Mouse (Mus musculus) CH12.LX (cell line): ENCODE data around the gene Alg6. TPM values are rescaled to one million over a fixed set of nuclear protein-coding genes. Genes with fewer than 3 reads are reported as not detected.

Experiments
- DNase-seq: peaks from one replicate; pipeline ENCODE4 v3.0.0-alpha.2; 2013; ENCODE audit errors: extremely low read depth
- H3K27ac ChIP-seq: 2 replicates; pipeline ENCODE4 v1.5.1; 2012; ENCODE audit warnings: low read depth, mild to moderate bottlenecking, control low read depth, moderate library complexity; ENCODE audit not compliant: insufficient read depth
- H3K27me3 ChIP-seq: replicated peaks from 2 replicates; pipeline ENCODE3; 2012; ENCODE audit warnings: inconsistent platforms
- H3K36me3 ChIP-seq, 2 experiments: replicated peaks in 1 of 2; 2 replicates each; pipeline versions ENCODE3 to v1.6.1; 2012; ENCODE audit warnings: inconsistent platforms in 1 of 2, low read length in 1 of 2, mild to moderate bottlenecking in 1 of 2, mixed read lengths in 1 of 2, moderate library complexity in 1 of 2; ENCODE audit not compliant: control insufficient read depth in 1 of 2, insufficient read depth in 1 of 2
- H3K4me1 ChIP-seq, 2 experiments: 2 replicates each; pipeline ENCODE4 v1.6.1; 2012; ENCODE audit warnings: inconsistent platforms in 1 of 2, moderate library complexity in 1 of 2; ENCODE audit not compliant: insufficient read depth in 2 of 2, control insufficient read depth in 1 of 2
- H3K4me2 ChIP-seq: 2 replicates; pipeline ENCODE4 v1.6.1; 2012; ENCODE audit warnings: low read depth, mild to moderate bottlenecking, control low read depth; ENCODE audit not compliant: poor library complexity, insufficient read depth, severe bottlenecking
- H3K4me3 ChIP-seq, 3 experiments: fragments of 150-350 bp in 1 of 3; sonication (generic) in 1 of 3; replicated peaks in 1 of 3; 2 replicates each; pipeline versions ENCODE3 to v1.5.1; 2011 to 2012; ENCODE audit warnings: low read depth in 2 of 3, low read length in 2 of 3, mild to moderate bottlenecking in 2 of 3, moderate library complexity in 2 of 3, control low read depth in 1 of 3, improper control_type of control experiment in 1 of 3, inconsistent platforms in 1 of 3, mixed read lengths in 1 of 3; ENCODE audit not compliant: poor library complexity in 1 of 3
- H3K79me2 ChIP-seq: replicated peaks from 2 replicates; pipeline ENCODE4 v1.6.1; 2012; ENCODE audit warnings: mild to moderate bottlenecking, moderate library complexity; ENCODE audit not compliant: control insufficient read depth, poor library complexity, insufficient read depth, severe bottlenecking; ENCODE audit errors: extremely low read depth
- H3K9ac ChIP-seq: 2 replicates; pipeline ENCODE4 v1.6.1; 2012; ENCODE audit warnings: low read depth, mild to moderate bottlenecking, control low read depth, moderate library complexity; ENCODE audit not compliant: insufficient read depth
- H3K9me3 ChIP-seq: replicated peaks from 2 replicates; pipeline ENCODE3; 2012; ENCODE audit warnings: low read length, inconsistent platforms, mixed read lengths
- BHLHE40 ChIP-seq: IDR thresholded peaks from 2 replicates; pipeline ENCODE4 v1.6.1; 2011; ENCODE audit warnings: mild to moderate bottlenecking, low read depth, low read length, improper control_type of control experiment
- CHD1 ChIP-seq: IDR thresholded peaks from 2 replicates; pipeline ENCODE4 v1.6.1; 2012; ENCODE audit warnings: low read depth, low read length, improper control_type of control experiment, inconsistent platforms
- E2F4 ChIP-seq: IDR thresholded peaks from 2 replicates; pipeline ENCODE4 v1.6.1; 2011; ENCODE audit warnings: low read depth, low read length, improper control_type of control experiment; ENCODE audit not compliant: insufficient replicate concordance
- ELF1 ChIP-seq: IDR thresholded peaks from 2 replicates; pipeline ENCODE4 v1.6.1; 2014; ENCODE audit warnings: low read depth, mild to moderate bottlenecking, inconsistent platforms, low read length, improper control_type of control experiment
- EP300 ChIP-seq: IDR thresholded peaks from 2 replicates; pipeline ENCODE4 v1.6.1; 2011; ENCODE audit warnings: low read length, improper control_type of control experiment
- ETS1 ChIP-seq: conservative IDR thresholded peaks from 2 replicates; pipeline ENCODE4 v1.6.1; 2012; ENCODE audit warnings: low read depth, mild to moderate bottlenecking, inconsistent platforms, low read length, improper control_type of control experiment, moderate library complexity
- GABPA ChIP-seq: IDR thresholded peaks from 2 replicates; pipeline ENCODE4 v1.6.1; 2012; ENCODE audit warnings: low read depth, low read length, improper control_type of control experiment, inconsistent platforms; ENCODE audit not compliant: insufficient replicate concordance
- IRF4 ChIP-seq: IDR thresholded peaks from 2 replicates; pipeline ENCODE4 v1.6.1; 2014; ENCODE audit warnings: low read depth, mild to moderate bottlenecking, inconsistent platforms, low read length, improper control_type of control experiment
- JUN ChIP-seq: IDR thresholded peaks from 2 replicates; pipeline ENCODE4 v1.6.1; 2011; ENCODE audit warnings: low read depth, mild to moderate bottlenecking, low read length, improper control_type of control experiment, moderate library complexity; ENCODE audit not compliant: insufficient read depth
- JUND ChIP-seq: conservative IDR thresholded peaks from 2 replicates; pipeline ENCODE4 v1.6.1; 2011; ENCODE audit warnings: low read depth, low read length, improper control_type of control experiment
- MAFK ChIP-seq: IDR thresholded peaks from 2 replicates; pipeline ENCODE4 v1.6.1; 2011; ENCODE audit warnings: low read length, improper control_type of control experiment; ENCODE audit not compliant: insufficient replicate concordance
- MEF2A ChIP-seq: IDR thresholded peaks from 2 replicates; pipeline ENCODE4 v1.6.1; 2014; ENCODE audit warnings: low read depth, mild to moderate bottlenecking, inconsistent platforms, low read length, improper control_type of control experiment, borderline replicate concordance
- MYC ChIP-seq: IDR thresholded peaks from 2 replicates; pipeline ENCODE4 v1.6.1; 2011; ENCODE audit warnings: low read depth, mild to moderate bottlenecking, improper control_type of control experiment, low read length
- NRF1 ChIP-seq: IDR thresholded peaks from 2 replicates; pipeline ENCODE4 v1.6.1; 2014; ENCODE audit warnings: low read depth, mild to moderate bottlenecking, inconsistent platforms, low read length, improper control_type of control experiment, moderate library complexity
- POLR2A ChIP-seq: IDR thresholded peaks from 2 replicates; pipeline ENCODE4 v1.6.1; 2011; ENCODE audit warnings: low read depth, mild to moderate bottlenecking, improper control_type of control experiment, low read length
- POLR2AphosphoS2 ChIP-seq: IDR thresholded peaks from 2 replicates; pipeline ENCODE4 v1.6.1; 2011; ENCODE audit warnings: low read depth, low read length, improper control_type of control experiment
- RCOR1 ChIP-seq: conservative IDR thresholded peaks from 2 replicates; pipeline ENCODE4 v1.6.1; 2012; ENCODE audit warnings: low read depth, mild to moderate bottlenecking, inconsistent platforms, low read length, improper control_type of control experiment
- SMC3 ChIP-seq: IDR thresholded peaks from 2 replicates; pipeline ENCODE4 v1.6.1; 2011; ENCODE audit warnings: low read depth, low read length, improper control_type of control experiment
- TBP ChIP-seq: conservative IDR thresholded peaks from 2 replicates; pipeline ENCODE4 v1.6.1; 2011; ENCODE audit warnings: low read depth, low read length, improper control_type of control experiment
- USF2 ChIP-seq: conservative IDR thresholded peaks from 2 replicates; pipeline ENCODE4 v1.6.1; 2011; ENCODE audit warnings: low read depth, low read length, improper control_type of control experiment
- ZC3H11A ChIP-seq: IDR thresholded peaks from 2 replicates; pipeline ENCODE4 v1.6.1; 2012; ENCODE audit warnings: low read depth, mild to moderate bottlenecking, inconsistent platforms, low read length, improper control_type of control experiment
- ZKSCAN1 ChIP-seq: IDR thresholded peaks from 2 replicates; pipeline ENCODE4 v1.6.1; 2012; ENCODE audit warnings: low read depth, inconsistent platforms, low read length, improper control_type of control experiment, borderline replicate concordance
- ZNF384 ChIP-seq: IDR thresholded peaks from 2 replicates; pipeline ENCODE4 v1.6.1; 2012; ENCODE audit warnings: low read depth, low read length, improper control_type of control experiment, inconsistent platforms
- dilution Hi-C: fragments of 300-500 bp; cut with MboI; formaldehyde crosslinking; loops from 2 replicates; pipeline ENCODE4 v1.14.3; 2020; ENCODE audit warnings: low sequenced_read_pairs; ENCODE audit not compliant: extremely low pct_unique_long_range_greater_than_20kb, extremely low pct_ligation_motif_present
- in situ Hi-C: fragments of 300-500 bp; cut with MboI; formaldehyde crosslinking; loops from 3 replicates; pipeline ENCODE4 v1.14.3; 2019; ENCODE audit warnings: low sequenced_read_pairs, low pct_ligation_motif_present, low pct_unique_long_range_greater_than_20kb, mixed read lengths
- polyA plus RNA-seq: library from polyadenylated mRNA; unstranded; fragments of >175 nt; gene quantifications from 2 replicates; pipeline ENCODE4 v1.2.1, GENCODE M21; 2012; ENCODE audit warnings: low read depth; ENCODE audit not compliant: insufficient read length
- total RNA-seq, 2 experiments: library from RNA; depleted of rRNA; stranded (reverse); fragments of 300-350 nt in 1 of 2; fragments of >200 nt in 1 of 2; gene quantifications; 2 replicates each; pipeline ENCODE4 v1.2.3; 2012 to 2014

The Alg6 gene
- total and polyA plus RNA-seq, 3 experiments: 19.1 to 30.4 (median 20.4) TPM

DNA sequence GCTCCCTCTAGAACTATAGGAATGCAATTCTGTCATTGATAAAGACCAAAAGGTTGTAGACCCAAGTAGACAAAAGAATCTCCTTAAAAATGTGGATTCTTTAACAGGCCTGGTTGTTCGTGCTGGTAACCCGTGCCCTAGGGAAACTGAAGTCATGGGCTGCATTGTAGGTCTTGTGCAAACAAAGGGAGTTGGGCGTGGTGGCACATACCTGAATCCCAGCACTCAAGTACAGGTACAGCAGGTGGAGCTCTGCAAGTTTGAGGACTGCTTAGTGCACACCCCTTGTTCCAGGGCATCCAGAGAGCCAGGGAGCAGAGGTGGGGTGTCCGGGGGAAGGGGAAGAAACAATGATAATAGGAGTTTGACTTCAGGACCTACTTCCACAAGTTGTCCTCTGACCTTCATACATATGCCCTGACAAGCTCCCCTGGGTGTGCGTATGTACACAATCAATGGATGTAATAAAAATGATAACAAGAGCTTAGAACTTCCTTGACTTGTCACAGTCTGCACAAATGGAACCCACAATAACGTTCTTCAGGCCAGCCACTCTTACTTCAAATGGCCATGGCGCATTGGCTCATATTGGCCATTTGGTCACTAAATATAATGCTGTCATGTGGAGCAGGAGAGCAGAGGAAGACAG, 45.1 kb upstream of the Alg6 start:
- dilution Hi-C loops: no loop called here
- Histone ChIP-seq H3K36me3 (no peaks in the 10 kb centered on the region), H3K9ac (no peak overlapping the region), H3K4me3 (no peak overlapping the region), H3K4me1 (no peaks in the 10 kb centered on the region), H3K9me3 (peaks cover 15% of the 10 kb centered on the region), H3K27me3 (no peaks in the 10 kb centered on the region), H3K79me2 (no peaks in the 10 kb centered on the region), H3K27ac (no peak overlapping the region), H3K4me2 (no peak overlapping the region)
- TF ChIP-seq MAFK: no peak
- TF ChIP-seq JUND: no peak
- no peak for TF ChIP-seq ZNF384
- no peak for TF ChIP-seq MEF2A
- no peak for TF ChIP-seq ETS1
- no peak for TF ChIP-seq ZKSCAN1
- TF ChIP-seq GABPA: no peak
- no peak for TF ChIP-seq ZC3H11A
- TF ChIP-seq SMC3: no peak
- TF ChIP-seq RCOR1: no peak
- no peak for TF ChIP-seq MYC
- TF ChIP-seq IRF4: no peak
- TF ChIP-seq USF2: no peak
- no peak for TF ChIP-seq EP300
- TF ChIP-seq TBP: no peak
- TF ChIP-seq CHD1: no peak
- TF ChIP-seq POLR2A: no peak
- no peak for TF ChIP-seq JUN
- no peak for DNase-seq
- in situ Hi-C loops: no loop called here

DNA sequence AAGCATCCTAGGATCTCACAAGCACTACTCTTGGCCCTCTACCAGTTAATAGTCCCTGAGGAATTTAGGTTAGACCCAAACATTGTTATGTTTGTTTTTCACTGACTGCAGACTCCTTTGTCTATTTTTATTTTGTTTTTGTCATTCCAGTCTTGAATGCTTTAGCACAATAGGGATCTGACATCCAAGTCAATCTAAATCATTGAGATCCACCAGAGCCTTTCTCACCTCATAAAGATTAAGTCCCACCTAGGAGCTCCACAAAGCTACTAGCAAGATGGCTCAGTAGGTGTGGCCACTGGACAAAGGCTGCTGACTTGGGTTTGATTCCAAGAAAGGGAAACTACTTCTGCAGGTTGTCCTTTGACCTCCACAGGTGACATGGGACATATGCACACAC, 40.3 kb upstream of the Alg6 start:
- no peaks in the 10 kb centered on the region for H3K36me3 ChIP-seq
- no peaks in the 10 kb centered on the region for H3K79me2 ChIP-seq
- dilution Hi-C loops (no loop called here), in situ Hi-C loops (no loop called here)
- H3K9me3 ChIP-seq: peaks cover 11% of the 10 kb centered on the region
- H3K9ac ChIP-seq: no peak overlapping the region
- no peak for DNase-seq
- no peak overlapping the region for H3K4me2 ChIP-seq
- H3K4me1 ChIP-seq: no peaks in the 10 kb centered on the region
- no peak overlapping the region for H3K27ac ChIP-seq
- TF ChIP-seq E2F4 (no peak), ELF1 (no peak), RCOR1 (no peak), POLR2AphosphoS2 (no peak), SMC3 (no peak), MEF2A (no peak), MYC (no peak), NRF1 (no peak), BHLHE40 (no peak)
- H3K4me3 ChIP-seq: no peak overlapping the region
- no peaks in the 10 kb centered on the region for H3K27me3 ChIP-seq
